ENCODE assay signal across 8 mouse cellular contexts in the genomic region with DNA sequence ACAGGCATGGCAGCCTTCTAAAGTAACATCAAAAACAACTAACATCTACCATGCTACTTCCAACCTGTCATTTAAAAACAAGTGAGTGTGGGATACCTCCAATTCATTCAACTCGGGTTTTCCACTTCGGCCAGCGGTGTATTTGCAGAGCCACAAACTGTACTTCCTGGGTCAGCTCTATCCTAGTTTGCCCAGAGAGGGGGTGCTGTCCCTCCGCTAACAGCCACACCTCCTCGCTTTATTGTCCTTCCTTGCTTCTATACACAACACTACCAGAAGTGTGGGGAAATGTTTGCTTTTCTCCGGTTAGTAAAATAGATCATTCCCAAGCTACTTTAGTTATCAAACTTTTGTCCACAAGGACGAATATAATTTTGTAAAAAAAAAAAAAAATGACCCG. TPM values are rescaled to one million over a fixed set of nuclear protein-coding genes. Genes with fewer than 3 reads are reported as not detected.
DNase-seq lines count a peak whose midpoint lies in the region; ATAC-seq and TF ChIP-seq lines count a peak whose summit lies in the region.

No protein-coding gene starts in this region.

- H3K4me2 ChIP-seq in heart, embryonic 13.5 days: peak overlapping the region; percentile 100
- peak overlapping the region; percentile 99 for H3K4me2 ChIP-seq in intestine, embryonic 14.5 days (ENCODE audit: low read length)
- peak overlapping the region; percentile 98 for H3K4me2 ChIP-seq in midbrain, postnatal 0 days (ENCODE audit: low read depth, low read length, poor library complexity, severe bottlenecking)

- H3K36me3 ChIP-seq in heart, embryonic 13.5 days: peaks cover 35% of the 10 kb centered on the region
- peaks cover 22% of the 10 kb centered on the region for H3K36me3 ChIP-seq in intestine, embryonic 14.5 days (ENCODE audit: control insufficient read depth, insufficient read depth, low read length)
- H3K36me3 ChIP-seq in midbrain, postnatal 0 days (ENCODE audit: insufficient read depth, low read length): peaks cover 4% of the 10 kb centered on the region

- no peaks in the 10 kb centered on the region for H3K9me3 ChIP-seq in heart, embryonic 13.5 days
- no peaks in the 10 kb centered on the region for H3K9me3 ChIP-seq in intestine, embryonic 14.5 days (ENCODE audit: control insufficient read depth, low read length)
- no peaks in the 10 kb centered on the region for H3K9me3 ChIP-seq in midbrain, postnatal 0 days (ENCODE audit: low read length)

- ATAC-seq in heart, embryonic 13.5 days (ENCODE audit: extremely low read depth, insufficient number of reproducible peaks, low FRiP score, low TSS enrichment): no peak
- no peak for ATAC-seq in intestine, embryonic 14.5 days (replicated peaks; ENCODE audit: low FRiP score, low TSS enrichment, low read depth)
- ATAC-seq in midbrain, postnatal 0 days (ENCODE audit: low FRiP score): no peak

- peak overlapping the region; percentile 77 for H3K4me3 ChIP-seq in heart, embryonic 13.5 days
- peak overlapping the region; percentile 97 for H3K4me3 ChIP-seq in bone marrow macrophage, adult 2 months (ENCODE audit: insufficient read depth, low read length)
- H3K4me3 ChIP-seq in intestine, embryonic 14.5 days (ENCODE audit: low read depth, low read length): peak overlapping the region; percentile 73
- peak overlapping the region; percentile 73 for H3K4me3 ChIP-seq in midbrain, postnatal 0 days (ENCODE audit: low read depth, low read length)

- H3K4me1 ChIP-seq in heart, embryonic 13.5 days: peaks cover 22% of the 10 kb centered on the region
- H3K4me1 ChIP-seq in bone marrow macrophage, adult 2 months (ENCODE audit: control insufficient read depth, insufficient read depth, low read length): peaks cover 12% of the 10 kb centered on the region
- peaks cover 15% of the 10 kb centered on the region for H3K4me1 ChIP-seq in intestine, embryonic 14.5 days (replicated peaks; ENCODE audit: control insufficient read depth, insufficient read depth, low read length)
- peaks cover 7% of the 10 kb centered on the region; the same call in 1 of the 2 replicates for H3K4me1 ChIP-seq in midbrain, postnatal 0 days (ENCODE audit: insufficient read depth, low read length)

- TF ChIP-seq CTCF in bone marrow macrophage, adult 2 months (IDR thresholded peaks at IDR 0.05; ENCODE audit: low read depth, low read length): no peak
- peak; percentile 22 for TF ChIP-seq CTCF in midbrain, postnatal 0 days (IDR thresholded peaks at IDR 0.05)

- intact Hi-C loops in heart, postnatal 25 days (cut with DNase I): no loop called here
- intact Hi-C loops in left cerebral cortex, postnatal 4 days (cut with DNase I): no loop called here

- TF ChIP-seq POLR2A in bone marrow macrophage, adult 2 months (IDR thresholded peaks at IDR 0.05; ENCODE audit: borderline replicate concordance, low read depth, low read length): no peak

- H3K9ac ChIP-seq in heart, embryonic 13.5 days: peak overlapping the region; percentile 84
- peak overlapping the region; percentile 52; the same call in 1 of the 2 replicates for H3K9ac ChIP-seq in intestine, embryonic 14.5 days (ENCODE audit: low read length)
- peak overlapping the region; percentile 59 for H3K9ac ChIP-seq in midbrain, postnatal 0 days (replicated peaks; ENCODE audit: low read length, poor library complexity, severe bottlenecking)

- no peak for DNase-seq in heart, postnatal 25 days (ENCODE audit: low spot score)
- DNase-seq in intestine, embryonic 14.5 days (ENCODE audit: low spot score): no peak
- no peak for DNase-seq in midbrain, postnatal 0 days (ENCODE audit: low spot score)
- DNase-seq in left cerebral cortex, postnatal 4 days: no peak
- DNase-seq in urinary bladder, postnatal 14 days (ENCODE audit: low spot score): no peak
- no peak for DNase-seq in adrenal gland, postnatal 14 days

- WGBS in heart, embryonic 13.5 days: 11% methylated on average over 8 of the region's 8 CpGs
- WGBS in intestine, embryonic 14.5 days: 11% methylated on average over 8 of the region's 8 CpGs
- WGBS in midbrain, postnatal 0 days: 18% methylated on average over 8 of the region's 8 CpGs

- H3K27me3 ChIP-seq in heart, embryonic 13.5 days (replicated peaks): no peaks in the 10 kb centered on the region
- 0 out of 2 replicates have a peak, but pooled peaks cover 2% of the 10 kb centered on the region for H3K27me3 ChIP-seq in intestine, embryonic 14.5 days (replicated peaks; ENCODE audit: control insufficient read depth, insufficient read depth, low read length)
- no peaks in the 10 kb centered on the region for H3K27me3 ChIP-seq in midbrain, postnatal 0 days (ENCODE audit: insufficient read depth, low read length)

- H3K27ac ChIP-seq in heart, embryonic 13.5 days (replicated peaks): peak overlapping the region; percentile 70; the same call in 1 of the 2 replicates
- H3K27ac ChIP-seq in bone marrow macrophage, adult 2 months (ENCODE audit: insufficient read depth, low read depth, low read length): no peak overlapping the region
- peak overlapping the region; percentile 71; the same call in 1 of the 2 replicates for H3K27ac ChIP-seq in intestine, embryonic 14.5 days (ENCODE audit: low read depth)
- H3K27ac ChIP-seq in midbrain, postnatal 0 days (ENCODE audit: low read depth, low read length): no peak overlapping the region

RNA-seq across cellular contexts. Expression of a gene that starts 0.7 kb away (rescaled TPM):
- 21.6 and 23.4 TPM in 2 replicates for polyA plus RNA-seq in heart, embryonic 13.5 days (2015; fragmentation: Nextera tagmentation; extraction: Ambion mirVana)
- 1 to 10 TPM; 7.0 to 7.5 TPM for total RNA-seq in heart, postnatal 25 days (2021)
- polyA plus RNA-seq in bone marrow macrophage, adult 2 months (2012; ENCODE audit: insufficient read depth, insufficient read length, missing spikeins): 8.0 and 8.5 TPM in 2 replicates
- 32.3 and 34.0 TPM in 2 replicates for polyA plus RNA-seq in intestine, embryonic 14.5 days (2014; fragmentation: Nextera tagmentation; extraction: Ambion mirVana)
- total RNA-seq in midbrain, postnatal 0 days (2014; rRNA removed): 19.3 and 20.9 TPM in 2 replicates
- 25.1 and 25.5 TPM in 2 replicates for polyA plus RNA-seq in midbrain, postnatal 0 days (2015; fragmentation: Nextera tagmentation; extraction: Ambion mirVana)
- total RNA-seq in left cerebral cortex, postnatal 4 days (2021): 10 to 100 TPM; 30.5 to 31.6 TPM
- total RNA-seq in adrenal gland, postnatal 14 days (2021): 23.0 and 29.3 TPM in 2 replicates

RNA-seq across cellular contexts. Expression of a gene that starts 0.8 kb away (rescaled TPM):
- 3.9 and 4.1 TPM in 2 replicates for polyA plus RNA-seq in heart, embryonic 13.5 days (2015; fragmentation: Nextera tagmentation; extraction: Ambion mirVana)
- total RNA-seq in heart, postnatal 25 days (2021): under 1 TPM; 0.39 to 0.59 TPM
- 9.9 and 11.8 TPM in 2 replicates for polyA plus RNA-seq in bone marrow macrophage, adult 2 months (2012; ENCODE audit: insufficient read depth, insufficient read length, missing spikeins)
- 2.4 and 4.2 TPM in 2 replicates for polyA plus RNA-seq in intestine, embryonic 14.5 days (2014; fragmentation: Nextera tagmentation; extraction: Ambion mirVana)
- total RNA-seq in midbrain, postnatal 0 days (2014; rRNA removed): 30.4 and 38.7 TPM in 2 replicates
- 75.0 and 75.5 TPM in 2 replicates for polyA plus RNA-seq in midbrain, postnatal 0 days (2015; fragmentation: Nextera tagmentation; extraction: Ambion mirVana)
- total RNA-seq in left cerebral cortex, postnatal 4 days (2021): 10 to 100 TPM; 13.9 to 16.8 TPM
- 4.7 and 4.9 TPM in 2 replicates for total RNA-seq in adrenal gland, postnatal 14 days (2021)

Comparison
In these comparisons a context has a peak if more than half of its experiments do, and no peak if none do; other contexts are left out.
1. H3K27ac ChIP-seq: peak in heart, embryonic 13.5 days (single experiment) and intestine, embryonic 14.5 days (single experiment); none in bone marrow macrophage, adult 2 months (single experiment) and midbrain, postnatal 0 days (single experiment).
2. Peak in every context shown above with its lines, with median percentiles within 50 percentile points of each other: H3K4me2 ChIP-seq, H3K4me3 ChIP-seq and H3K9ac ChIP-seq.